Mouse (Mus musculus): Measurements from ENCODE around the gene Fgfr3.

Gene Fgfr3

DNA sequence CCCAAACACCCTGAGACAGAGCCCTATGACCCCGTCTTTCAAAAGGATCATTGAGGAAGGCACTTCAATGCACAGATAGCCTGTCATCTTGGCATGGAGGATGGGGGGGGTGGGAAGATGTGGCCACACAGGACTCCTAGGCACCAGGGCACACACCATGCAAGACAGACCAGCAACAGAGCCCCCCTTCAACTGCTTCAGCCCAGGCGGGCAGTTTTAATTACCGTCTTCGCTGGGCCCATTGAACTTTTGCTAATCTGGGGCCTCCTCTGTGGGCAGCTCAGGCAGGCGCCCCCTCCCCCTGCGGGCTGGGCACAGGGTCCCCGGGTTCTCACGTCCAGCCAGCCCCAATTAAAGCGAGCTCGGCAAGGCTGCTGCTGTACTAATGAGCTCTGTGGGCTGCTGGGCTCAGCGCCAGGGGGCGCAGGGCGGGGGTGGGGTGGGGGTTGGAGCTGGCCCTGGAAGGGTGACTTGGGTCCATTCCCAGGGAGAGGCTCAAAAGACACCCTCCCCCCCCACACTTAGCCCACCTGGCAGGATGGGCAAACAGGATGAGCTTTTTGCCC lies 23.4 kb upstream of the Fgfr3 start:
- no peak for DNase-seq (ENCODE audit: low spot score in 2 of 2)

GRCm38 (mm10) chr5:33698669-33699068 lies 22.8 kb upstream of the Fgfr3 start:
- DNase-seq (ENCODE audit: low spot score in 2 of 2): no peak

GRCm38 (mm10) chr5:33700010-33700409 lies 21.5 kb upstream of the Fgfr3 start:
- no peak for DNase-seq (ENCODE audit: low spot score in 2 of 2)

- no peak for DNase-seq (ENCODE audit: low spot score in 2 of 2)
Observed at GRCm38 (mm10) chr5:33701832-33702231, 19.6 kb upstream of the Fgfr3 start.

- DNase-seq (ENCODE audit: low spot score in 2 of 2): no peak
Observed at GRCm38 (mm10) chr5:33703999-33704398, 17.5 kb upstream of the Fgfr3 start.

GRCm38 (mm10) chr5:33704945-33705611 lies 16.4 kb upstream of the Fgfr3 start:
- no peak for DNase-seq (ENCODE audit: low spot score in 2 of 2)

DNA sequence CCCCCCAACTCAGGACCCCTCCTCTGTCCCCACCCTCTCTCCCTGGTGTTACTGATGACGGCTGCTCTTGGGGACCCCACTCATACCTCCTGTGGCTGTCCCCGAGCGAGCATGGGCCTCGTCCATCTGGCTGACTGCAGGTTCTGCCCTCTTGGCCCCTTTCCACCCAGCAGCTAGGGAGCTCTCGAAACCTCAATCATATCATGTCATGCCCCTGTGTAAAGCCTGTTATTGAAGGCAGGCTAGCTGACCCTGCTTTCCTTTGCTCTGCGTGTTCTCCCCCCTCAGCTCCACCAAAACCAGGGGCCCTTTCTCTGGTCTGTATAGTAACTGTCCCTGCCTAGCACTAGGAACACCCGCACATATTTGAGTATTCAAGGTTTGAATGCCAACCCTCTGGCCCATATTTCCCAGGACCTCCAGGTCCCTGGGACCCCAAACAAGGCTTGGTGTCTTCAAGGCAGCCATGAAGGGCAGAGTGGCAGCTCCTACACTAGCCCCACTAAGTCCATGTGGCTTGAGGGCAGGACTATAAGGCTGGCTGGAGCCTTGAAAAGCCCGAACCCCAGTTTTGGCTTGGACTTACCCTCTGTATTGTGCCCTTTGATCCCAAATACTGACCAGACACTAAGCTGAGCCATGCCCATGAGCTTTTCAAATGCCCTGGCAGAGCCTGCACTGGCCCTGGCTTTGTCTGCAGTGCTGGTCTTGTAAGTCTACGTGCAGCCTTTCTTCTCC lies 15.7 kb upstream of the Fgfr3 start:
- DNase-seq (ENCODE audit: low spot score in 2 of 2): no peak

DNA sequence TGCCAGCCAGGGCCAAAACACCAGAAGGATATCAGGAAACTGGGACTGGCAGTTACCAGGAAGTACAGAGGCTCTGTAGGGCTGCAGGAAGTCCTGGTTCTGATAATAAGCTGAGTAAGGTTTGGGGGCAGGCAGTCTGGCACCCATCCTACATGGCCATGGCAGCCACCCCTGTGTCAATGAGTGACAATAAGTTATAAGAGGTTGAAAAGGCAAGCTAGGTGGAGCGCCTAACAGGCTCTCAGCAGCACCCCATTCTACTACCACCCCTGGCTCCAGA lies 15.2 kb upstream of the Fgfr3 start:
- DNase-seq (ENCODE audit: low spot score in 2 of 2): no peak

- no peak for DNase-seq (ENCODE audit: low spot score in 2 of 2)
Observed at GRCm38 (mm10) chr5:33707163-33707562, 14.3 kb upstream of the Fgfr3 start.

DNA sequence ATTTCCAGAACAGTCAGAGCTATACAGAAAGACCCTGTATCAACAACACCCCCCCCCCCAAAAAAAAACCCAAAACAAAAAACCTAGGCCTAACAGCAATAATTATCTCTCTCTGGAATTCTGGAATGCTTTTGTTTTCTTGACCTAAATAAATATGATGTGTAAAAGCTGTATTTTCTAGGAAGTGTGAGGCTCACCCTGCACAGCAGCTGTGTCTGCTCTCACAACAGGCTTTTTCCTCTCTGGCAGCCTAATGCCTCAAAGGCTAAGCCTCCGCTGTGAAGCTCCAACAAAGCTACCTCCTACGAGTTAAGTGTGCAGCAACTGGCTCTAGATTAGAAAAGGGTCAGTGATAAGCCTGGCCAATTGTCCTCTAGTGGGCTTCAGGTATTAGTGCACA lies 12.4 kb upstream of the Fgfr3 start:
- DNase-seq (ENCODE audit: low spot score in 2 of 2): no peak

DNA sequence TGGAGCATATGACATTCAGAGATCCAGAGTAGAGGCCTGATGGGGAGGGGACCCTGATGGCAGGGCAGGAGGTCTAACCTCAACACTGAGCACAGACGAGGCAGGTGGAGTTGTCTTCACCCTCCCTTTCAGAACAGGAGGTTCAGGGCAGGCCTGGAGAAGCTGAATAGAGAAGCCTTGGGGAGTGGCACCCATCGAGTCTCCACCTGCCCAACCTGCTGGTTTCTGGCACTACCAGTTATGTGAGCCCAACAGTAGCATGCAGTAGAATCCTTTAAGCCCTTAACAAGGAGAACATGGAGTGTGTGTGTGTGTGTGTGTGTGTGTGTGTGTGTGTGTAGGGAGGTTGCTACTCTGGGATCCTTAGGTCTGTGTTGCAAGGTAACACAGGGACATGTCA lies 8.9 kb upstream of the Fgfr3 start:
- DNase-seq (ENCODE audit: low spot score in 2 of 2): no peak

DNA sequence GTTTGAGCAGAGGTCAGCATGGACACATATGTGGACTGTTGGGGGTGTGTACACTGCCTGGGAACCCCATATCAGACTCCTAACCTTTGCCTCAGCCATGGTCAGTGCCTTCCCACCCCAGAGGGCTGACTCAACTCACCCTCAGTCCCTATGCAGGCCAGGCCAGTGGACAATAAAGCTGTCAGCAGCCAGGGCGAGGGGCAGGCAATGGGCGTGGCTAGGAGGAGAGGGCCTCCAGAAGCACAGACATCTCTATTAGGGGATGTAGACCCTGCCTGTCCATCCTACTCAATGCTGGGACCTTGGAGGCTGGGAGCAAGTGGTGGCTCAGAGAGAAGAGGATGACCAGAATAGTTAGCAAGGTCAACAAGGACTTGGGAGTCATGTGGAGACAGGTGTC lies 6.3 kb upstream of the Fgfr3 start:
- no peak for DNase-seq (ENCODE audit: low spot score in 2 of 2)

DNA sequence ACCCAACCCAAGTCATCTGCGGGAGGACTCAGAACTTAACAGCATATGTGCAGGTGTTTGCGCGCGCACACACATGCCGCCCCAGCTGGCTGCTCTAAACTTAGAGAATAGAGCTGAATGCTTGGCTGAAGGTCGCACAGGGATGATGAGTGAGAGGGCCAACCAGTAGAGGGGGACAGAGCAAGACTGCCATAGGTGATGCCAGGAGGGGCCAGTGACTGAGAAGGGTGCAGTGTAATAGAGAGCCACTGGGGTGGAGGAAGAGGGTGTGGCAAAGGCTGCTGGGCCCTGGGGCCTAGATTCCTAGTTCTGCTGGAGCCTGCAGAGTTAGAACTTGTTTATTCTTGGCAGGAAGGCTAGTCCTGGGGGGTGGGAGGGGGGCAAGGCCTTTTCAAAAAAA lies 5.0 kb upstream of the Fgfr3 start:
- no peak for DNase-seq (ENCODE audit: low spot score in 2 of 2)

- no peak for DNase-seq (ENCODE audit: low spot score in 2 of 2)
Observed at GRCm38 (mm10) chr5:33718460-33718859, 3.0 kb upstream of the Fgfr3 start.

GRCm38 (mm10) chr5:33720852-33721490 lies 503 bp upstream of the Fgfr3 start:
- DNase-seq (ENCODE audit: low spot score in 2 of 2): no peak

DNA sequence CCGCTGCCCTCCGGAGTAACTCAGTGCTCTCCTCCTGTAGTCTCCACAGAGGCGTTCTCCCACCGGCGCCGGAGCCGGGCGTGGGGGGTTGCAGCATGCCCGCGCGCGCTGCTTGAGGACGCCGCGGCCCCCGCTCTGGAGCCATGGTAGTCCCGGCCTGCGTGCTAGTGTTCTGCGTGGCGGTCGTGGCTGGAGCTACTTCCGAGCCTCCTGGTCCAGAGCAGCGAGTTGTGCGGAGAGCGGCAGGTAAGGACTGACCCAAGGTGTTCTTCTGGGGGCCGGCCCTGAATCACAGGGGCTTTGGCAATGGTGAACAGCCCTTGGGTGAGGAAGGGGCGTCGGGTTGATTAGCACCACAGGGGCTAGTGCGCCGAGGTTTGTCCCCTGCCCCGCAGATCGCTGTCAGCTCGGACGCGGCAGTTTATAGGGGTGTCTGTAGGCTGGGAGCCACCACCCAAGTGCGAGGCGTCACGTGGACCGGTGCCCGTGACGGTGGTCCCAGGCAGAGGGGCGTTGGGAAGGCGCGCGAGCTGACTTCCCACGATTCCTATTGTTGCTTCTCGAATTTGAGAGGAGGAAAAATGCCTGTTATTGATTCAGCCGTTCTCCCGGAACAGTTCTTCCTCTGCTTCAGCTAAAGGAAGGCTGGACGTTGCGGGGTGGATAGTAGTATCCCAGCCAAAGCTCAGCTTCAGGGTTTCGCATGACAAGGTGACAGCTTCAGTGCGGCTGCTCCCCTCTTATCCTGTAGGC lies 968 bp downstream of the Fgfr3 start:
- DNase-seq (ENCODE audit: low spot score in 2 of 2): no peak

DNA sequence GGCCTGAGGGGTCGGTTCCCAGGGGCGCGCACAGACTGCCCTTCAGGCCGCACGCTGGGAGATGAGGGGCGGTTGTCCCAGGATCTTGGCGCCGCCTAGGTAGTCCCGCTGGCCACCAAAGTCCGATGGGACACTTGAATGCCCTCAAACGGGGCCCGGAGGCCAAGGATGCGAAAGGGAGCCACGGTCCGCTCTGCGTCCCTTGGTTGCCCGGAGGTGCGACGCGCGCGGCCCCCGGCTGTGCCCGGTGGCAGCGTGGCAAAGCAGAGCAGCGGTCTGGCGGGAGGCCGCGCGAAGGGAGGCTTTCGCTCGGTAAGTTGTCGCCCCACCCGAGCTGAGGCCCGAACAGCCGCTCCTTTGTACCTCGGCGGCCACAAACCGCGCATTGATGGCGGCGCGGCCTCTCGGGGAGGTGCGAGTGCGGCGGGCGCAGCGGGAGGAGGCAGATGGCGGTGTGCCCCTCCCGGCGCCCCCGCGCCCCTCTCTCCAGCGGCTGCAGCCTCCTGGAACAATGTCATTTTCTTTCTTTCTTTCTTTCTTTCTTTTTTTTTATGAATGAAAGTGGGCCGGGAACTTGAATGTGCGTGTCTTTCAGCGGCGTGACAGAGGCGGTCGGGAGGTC lies 1.7 kb downstream of the Fgfr3 start:
- peak in 1 of 2 experiments; percentile 11 for DNase-seq (ENCODE audit: low spot score in 2 of 2)

GRCm38 (mm10) chr5:33723641-33724465 lies 2.4 kb downstream of the Fgfr3 start:
- no peak for DNase-seq (ENCODE audit: low spot score in 2 of 2)

DNA sequence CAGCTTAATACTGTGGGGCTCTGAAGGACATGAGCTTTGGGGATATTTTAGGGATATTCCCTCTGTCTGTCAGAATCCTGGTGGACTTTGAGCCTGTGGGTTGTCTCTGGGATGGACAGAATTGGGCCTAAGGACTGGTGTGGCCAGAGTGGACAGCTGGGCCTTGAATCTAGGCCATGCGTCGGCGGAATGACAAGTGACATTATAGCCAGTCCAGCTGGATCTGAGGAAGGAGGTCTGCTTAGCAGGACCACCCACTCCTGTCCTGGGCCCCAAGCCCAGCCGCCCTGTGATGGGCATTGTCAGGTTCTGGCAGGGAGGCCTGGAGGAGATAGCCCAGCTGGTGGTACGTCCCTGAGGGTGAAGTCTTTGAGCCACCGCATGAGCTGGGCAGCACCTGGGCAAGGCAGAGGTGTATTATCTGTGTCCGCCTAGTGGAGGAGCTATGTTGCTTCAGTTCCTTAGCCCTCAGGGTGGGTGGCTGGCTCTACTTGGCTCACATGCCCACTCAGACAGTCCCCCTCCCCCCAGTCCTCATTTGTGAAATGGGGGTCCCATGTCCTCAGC lies 4.7 kb downstream of the Fgfr3 start:
- DNase-seq (ENCODE audit: low spot score in 2 of 2): peak; percentile 43 to 50

GRCm38 (mm10) chr5:33726891-33727290 lies 5.4 kb downstream of the Fgfr3 start:
- DNase-seq (ENCODE audit: low spot score in 2 of 2): no peak

- no peak for DNase-seq (ENCODE audit: low spot score in 2 of 2)
Observed at GRCm38 (mm10) chr5:33728841-33729240, 7.4 kb downstream of the Fgfr3 start.
